Mouse (Mus musculus): ENCODE data around the gene Obsl1. TPM values are rescaled to one million over a fixed set of nuclear protein-coding genes. Genes with fewer than 3 reads are reported as not detected.

The Obsl1 gene
- polyA plus RNA-seq, 2 experiments = 5.3 to 9.7 TPM

GRCm38 (mm10) chr1:75518427-75518826 is 12.2 kb upstream of the Obsl1 start:
- 68% methylated on average over 4 of the region's 4 CpGs for WGBS (ENCODE audit: insufficient replicate concordance)
- H3K9ac ChIP-seq (replicated peaks) = no peak overlapping the region
- H3K27me3 ChIP-seq (ENCODE audit: control insufficient read depth, insufficient read depth, low read length) = no peaks in the 10 kb centered on the region
- H3K9me3 ChIP-seq (ENCODE audit: control insufficient read depth, low read length) = no peaks in the 10 kb centered on the region
- no peak overlapping the region for H3K27ac ChIP-seq
- TF ChIP-seq CTCF (IDR thresholded peaks at IDR 0.05; ENCODE audit: low read depth) (no peak), EP300 (IDR thresholded peaks at IDR 0.05; ENCODE audit: low read depth) (no peak)
- no peak for DNase-seq (ENCODE audit: low read depth in 3 of 3, low spot score in 3 of 3)
- no peaks in the 10 kb centered on the region for H3K36me3 ChIP-seq (replicated peaks; ENCODE audit: control insufficient read depth, insufficient read depth, low read depth)
- H3K4me2 ChIP-seq (ENCODE audit: low read depth) = no peak overlapping the region
- peaks cover 7 to 9% of the 10 kb centered on the region in 2 experiments; a peak in 3 of 4 replicates for H3K4me1 ChIP-seq (replicated peaks; ENCODE audit: control insufficient read depth in 2 of 2, insufficient read depth in 2 of 2, low read length in 1 of 2)
- no peak overlapping the region for H3K4me3 ChIP-seq (ENCODE audit: insufficient read depth in 1 of 2, low read depth in 2 of 2, low read length in 2 of 2)
- ATAC-seq (ENCODE audit: insufficient read depth) = no peak

GRCm38 (mm10) chr1:75517984-75518383 is 11.7 kb upstream of the Obsl1 start:
- no peak overlapping the region for H3K9ac ChIP-seq (replicated peaks)
- H3K4me1 ChIP-seq (replicated peaks; ENCODE audit: control insufficient read depth in 2 of 2, insufficient read depth in 2 of 2, low read length in 1 of 2) = peaks cover 7 to 9% of the 10 kb centered on the region in 2 experiments; a peak in 3 of 4 replicates
- no peak for DNase-seq (ENCODE audit: low read depth in 3 of 3, low spot score in 3 of 3)
- TF ChIP-seq CTCF (IDR thresholded peaks at IDR 0.05; ENCODE audit: low read depth) = no peak
- no peak for TF ChIP-seq EP300 (IDR thresholded peaks at IDR 0.05; ENCODE audit: low read depth)
- no peak for ATAC-seq (ENCODE audit: insufficient read depth)
- no peak overlapping the region for H3K4me2 ChIP-seq (ENCODE audit: low read depth)
- WGBS (ENCODE audit: insufficient replicate concordance) = 68% methylated on average over 4 of the region's 4 CpGs
- no peaks in the 10 kb centered on the region for H3K9me3 ChIP-seq (ENCODE audit: control insufficient read depth, low read length)
- no peak overlapping the region for H3K27ac ChIP-seq
- no peak overlapping the region for H3K4me3 ChIP-seq (ENCODE audit: insufficient read depth in 1 of 2, low read depth in 2 of 2, low read length in 2 of 2)
- no peaks in the 10 kb centered on the region for H3K27me3 ChIP-seq (ENCODE audit: control insufficient read depth, insufficient read depth, low read length)
- no peaks in the 10 kb centered on the region for H3K36me3 ChIP-seq (replicated peaks; ENCODE audit: control insufficient read depth, insufficient read depth, low read depth)

- no peak for ATAC-seq (ENCODE audit: insufficient read depth)
- DNase-seq (ENCODE audit: low read depth in 3 of 3, low spot score in 3 of 3) = no peak
- Histone ChIP-seq H3K4me1 (replicated peaks; ENCODE audit: control insufficient read depth in 2 of 2, insufficient read depth in 2 of 2, low read length in 1 of 2) (peaks cover 0 to 7% of the 10 kb centered on the region in 2 experiments; a peak in 3 of 4 replicates), H3K36me3 (replicated peaks; ENCODE audit: control insufficient read depth, insufficient read depth, low read depth) (no peaks in the 10 kb centered on the region), H3K4me3 (ENCODE audit: insufficient read depth in 1 of 2, low read depth in 2 of 2, low read length in 2 of 2) (no peak overlapping the region), H3K9me3 (ENCODE audit: control insufficient read depth, low read length) (no peaks in the 10 kb centered on the region), H3K9ac (replicated peaks) (no peak overlapping the region), H3K4me2 (ENCODE audit: low read depth) (no peak overlapping the region), H3K27me3 (ENCODE audit: control insufficient read depth, insufficient read depth, low read length) (no peaks in the 10 kb centered on the region), H3K27ac (no peak overlapping the region)
- WGBS (ENCODE audit: insufficient replicate concordance) = 51% methylated on average over 15 of the region's 15 CpGs
- no peak for TF ChIP-seq CTCF (IDR thresholded peaks at IDR 0.05; ENCODE audit: low read depth)
- TF ChIP-seq EP300 (IDR thresholded peaks at IDR 0.05; ENCODE audit: low read depth) = no peak
These were observed 10.6 kb upstream of the Obsl1 start for GRCm38 (mm10) chr1:75516703-75517380.

- WGBS (ENCODE audit: insufficient replicate concordance) = 65% methylated on average over 3 of the region's 3 CpGs
These were observed 6.3 kb upstream of the Obsl1 start for GRCm38 (mm10) chr1:75512550-75512949.

GRCm38 (mm10) chr1:75511437-75512210 is 5.4 kb upstream of the Obsl1 start:
- no peak for ATAC-seq (ENCODE audit: insufficient read depth)
- Histone ChIP-seq H3K4me2 (ENCODE audit: low read depth) (no peak overlapping the region), H3K36me3 (replicated peaks; ENCODE audit: control insufficient read depth, insufficient read depth, low read depth) (no peaks in the 10 kb centered on the region), H3K9ac (replicated peaks) (no peak overlapping the region), H3K4me1 (replicated peaks; ENCODE audit: control insufficient read depth in 2 of 2, insufficient read depth in 2 of 2, low read length in 1 of 2) (peaks cover 0 to 8% of the 10 kb centered on the region in 2 experiments; a peak in 2 of 4 replicates), H3K27ac (no peak overlapping the region), H3K4me3 (ENCODE audit: insufficient read depth in 1 of 2, low read depth in 2 of 2, low read length in 2 of 2) (no peak overlapping the region), H3K27me3 (ENCODE audit: control insufficient read depth, insufficient read depth, low read length) (peaks cover 2% of the 10 kb centered on the region; the same call in 1 of the 2 replicates), H3K9me3 (ENCODE audit: control insufficient read depth, low read length) (no peaks in the 10 kb centered on the region)
- 53% methylated on average over 4 of the region's 4 CpGs for WGBS (ENCODE audit: insufficient replicate concordance)
- TF ChIP-seq CTCF (IDR thresholded peaks at IDR 0.05; ENCODE audit: low read depth) (no peak), EP300 (IDR thresholded peaks at IDR 0.05; ENCODE audit: low read depth) (no peak)
- DNase-seq (ENCODE audit: low read depth in 3 of 3, low spot score in 3 of 3) = no peak

More at GRCm38 (mm10) chr1:75512550-75512949, 6.3 kb upstream of the Obsl1 start:
- Histone ChIP-seq H3K4me3 (ENCODE audit: insufficient read depth in 1 of 2, low read depth in 2 of 2, low read length in 2 of 2) (no peak overlapping the region), H3K4me1 (replicated peaks; ENCODE audit: control insufficient read depth in 2 of 2, insufficient read depth in 2 of 2, low read length in 1 of 2) (peaks cover 0 to 5% of the 10 kb centered on the region in 2 experiments; a peak in 2 of 4 replicates), H3K9ac (replicated peaks) (no peak overlapping the region), H3K27me3 (ENCODE audit: control insufficient read depth, insufficient read depth, low read length) (no peaks in the 10 kb centered on the region; the same call in 1 of the 2 replicates), H3K4me2 (ENCODE audit: low read depth) (no peak overlapping the region), H3K27ac (no peak overlapping the region), H3K36me3 (replicated peaks; ENCODE audit: control insufficient read depth, insufficient read depth, low read depth) (no peaks in the 10 kb centered on the region), H3K9me3 (ENCODE audit: control insufficient read depth, low read length) (no peaks in the 10 kb centered on the region)
- DNase-seq (ENCODE audit: low read depth in 3 of 3, low spot score in 3 of 3) (no peak), ATAC-seq (ENCODE audit: insufficient read depth) (no peak)
- TF ChIP-seq CTCF (IDR thresholded peaks at IDR 0.05; ENCODE audit: low read depth) (no peak), EP300 (IDR thresholded peaks at IDR 0.05; ENCODE audit: low read depth) (no peak)

All from liver, embryonic 14.5 days (tissue).